Mouse (Mus musculus) kidney, adult 18-20 months (tissue): ENCODE data around the gene Emc10.
A peak's percentile ranks its signal among the peaks of the same experiment; 100 is the strongest.

ENCODE experiments used
- DNase-seq: peaks from one replicate; pipeline ENCODE4 v3.0.0; 2021

Emc10 gene

GRCm38 (mm10) chr7:44462218-44463055, 33.9 kb downstream of the Emc10 start:
- peak; percentile 45 for DNase-seq

DNA sequence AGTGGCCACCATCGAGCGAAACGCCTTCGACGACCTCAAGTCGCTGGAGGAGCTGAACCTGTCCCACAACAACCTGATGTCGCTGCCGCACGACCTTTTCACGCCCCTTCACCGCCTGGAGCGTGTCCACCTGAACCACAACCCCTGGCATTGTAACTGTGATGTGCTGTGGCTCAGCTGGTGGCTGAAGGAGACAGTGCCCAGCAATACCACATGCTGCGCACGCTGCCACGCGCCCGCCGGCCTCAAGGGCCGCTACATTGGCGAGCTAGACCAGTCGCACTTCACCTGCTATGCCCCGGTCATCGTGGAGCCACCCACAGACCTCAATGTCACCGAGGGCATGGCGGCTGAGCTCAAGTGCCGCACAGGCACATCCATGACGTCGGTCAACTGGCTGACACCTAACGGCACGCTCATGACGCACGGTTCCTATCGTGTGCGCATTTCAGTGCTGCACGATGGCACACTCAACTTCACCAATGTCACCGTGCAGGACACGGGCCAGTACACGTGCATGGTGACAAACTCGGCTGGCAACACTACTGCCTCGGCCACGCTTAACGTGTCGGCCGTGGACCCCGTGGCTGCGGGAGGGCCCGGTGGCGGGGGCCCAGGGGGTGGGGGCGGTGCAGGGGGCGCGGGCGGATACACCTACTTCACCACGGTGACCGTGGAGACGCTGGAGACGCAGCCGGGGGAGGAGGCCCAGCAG, 34.7 kb downstream of the Emc10 start:
- no peak for DNase-seq

- no peak for DNase-seq
These were observed 35.4 kb downstream of the Emc10 start for GRCm38 (mm10) chr7:44460767-44461502.

DNA sequence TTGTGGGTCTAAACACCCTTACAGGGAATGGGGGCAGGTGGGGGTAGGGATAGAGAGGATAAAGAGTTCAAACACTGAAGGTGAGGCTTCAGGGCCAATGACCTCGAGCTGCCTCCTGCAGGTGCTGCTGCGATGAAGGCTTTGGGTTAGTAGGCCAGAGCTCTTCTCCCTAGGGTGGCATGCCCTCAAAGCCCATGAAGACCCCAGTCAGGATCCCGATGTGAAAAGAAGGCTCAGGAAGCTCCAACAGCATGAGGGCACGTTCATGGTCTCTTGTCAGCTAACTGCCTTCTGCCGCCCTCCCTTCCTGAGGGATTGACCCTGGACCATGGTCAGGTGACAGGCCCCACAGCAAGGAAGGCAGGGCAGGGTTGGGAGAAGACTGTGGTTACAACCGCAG, 36.3 kb downstream of the Emc10 start:
- DNase-seq: no peak

DNA sequence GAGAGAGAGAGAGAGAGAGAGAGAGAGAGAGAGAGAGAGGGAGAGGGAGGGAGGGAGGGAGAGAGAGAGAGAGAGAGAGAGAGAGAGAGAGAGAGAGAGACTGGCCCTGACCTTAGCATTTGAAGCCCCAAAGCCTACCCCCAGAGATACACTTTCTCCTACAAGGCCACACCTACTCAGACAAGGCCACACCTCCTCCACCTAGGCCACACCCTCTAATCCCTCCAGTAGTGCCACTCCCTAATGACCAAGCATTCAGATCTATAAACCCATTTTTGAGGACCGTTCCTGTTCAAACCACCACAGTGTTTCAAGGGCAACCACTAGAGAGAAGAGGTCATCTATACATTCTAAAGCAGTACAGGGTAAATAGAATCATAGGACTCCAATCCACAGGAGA, 40.0 kb downstream of the Emc10 start:
- DNase-seq: no peak

GRCm38 (mm10) chr7:44453256-44453655, 43.1 kb downstream of the Emc10 start:
- DNase-seq: no peak

DNA sequence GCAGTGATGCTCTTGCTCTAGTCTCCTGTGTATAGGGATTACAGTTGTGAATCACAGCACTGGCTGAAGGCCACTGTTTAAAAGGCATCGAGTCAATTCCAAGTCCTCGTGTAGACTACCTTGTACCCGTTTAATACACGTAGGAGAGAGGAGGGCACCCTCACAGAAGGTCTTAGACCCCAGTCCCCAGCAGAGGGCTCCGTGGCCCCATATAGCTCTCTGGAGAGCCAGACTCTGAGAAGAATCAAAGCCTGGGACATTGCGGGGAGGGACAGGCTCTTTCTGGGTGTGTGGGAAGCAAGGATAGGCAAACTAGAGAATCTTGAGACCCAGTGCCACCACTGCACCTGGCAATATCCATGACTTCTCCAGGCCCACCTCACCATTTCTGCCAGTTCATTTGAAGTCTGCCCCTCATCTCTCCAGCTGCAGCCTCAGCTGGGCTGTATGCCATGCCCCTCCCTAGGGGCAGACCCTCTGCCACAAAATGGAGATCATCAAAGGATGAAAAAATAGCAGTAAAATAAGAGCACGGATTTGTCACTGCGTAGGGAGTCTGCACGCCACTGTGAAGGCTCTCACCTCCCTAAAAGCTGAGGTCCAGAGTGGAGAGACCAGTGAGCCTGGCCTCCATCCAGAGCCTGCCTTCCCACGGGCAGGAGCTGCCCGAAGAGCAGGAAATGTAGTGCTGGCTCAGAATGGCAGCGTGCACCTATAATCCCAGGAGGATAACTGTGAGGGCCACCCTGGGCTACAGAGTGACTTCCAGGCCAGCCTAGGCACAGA, 50.1 kb downstream of the Emc10 start:
- DNase-seq: no peak

GRCm38 (mm10) chr7:44445528-44445923, 50.8 kb downstream of the Emc10 start:
- DNase-seq: no peak

- DNase-seq: no peak
These were observed 51.3 kb downstream of the Emc10 start for GRCm38 (mm10) chr7:44444886-44445527.

GRCm38 (mm10) chr7:44443268-44444173, 52.8 kb downstream of the Emc10 start:
- no peak for DNase-seq

DNA sequence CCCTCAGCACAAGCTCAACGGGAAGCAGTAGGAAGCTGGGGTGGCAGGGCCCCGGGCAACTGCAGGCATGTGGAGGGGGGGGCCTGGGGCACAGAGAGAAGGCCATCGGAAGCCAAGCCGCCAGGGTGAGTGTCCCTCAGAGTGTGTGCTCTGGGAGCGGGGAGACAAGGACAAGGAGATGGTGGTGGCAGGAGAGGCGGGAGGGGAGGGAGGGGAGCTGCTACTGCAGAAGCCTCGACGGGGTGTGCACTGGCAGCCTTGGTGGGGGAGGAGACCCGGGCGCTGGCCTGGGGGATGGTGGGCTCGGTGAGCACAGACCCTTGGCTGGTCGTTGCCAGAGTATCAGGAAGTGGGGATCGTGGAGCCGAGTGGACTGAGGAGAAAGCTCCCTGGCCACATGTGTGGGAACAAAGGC, 53.9 kb downstream of the Emc10 start:
- DNase-seq: no peak

DNA sequence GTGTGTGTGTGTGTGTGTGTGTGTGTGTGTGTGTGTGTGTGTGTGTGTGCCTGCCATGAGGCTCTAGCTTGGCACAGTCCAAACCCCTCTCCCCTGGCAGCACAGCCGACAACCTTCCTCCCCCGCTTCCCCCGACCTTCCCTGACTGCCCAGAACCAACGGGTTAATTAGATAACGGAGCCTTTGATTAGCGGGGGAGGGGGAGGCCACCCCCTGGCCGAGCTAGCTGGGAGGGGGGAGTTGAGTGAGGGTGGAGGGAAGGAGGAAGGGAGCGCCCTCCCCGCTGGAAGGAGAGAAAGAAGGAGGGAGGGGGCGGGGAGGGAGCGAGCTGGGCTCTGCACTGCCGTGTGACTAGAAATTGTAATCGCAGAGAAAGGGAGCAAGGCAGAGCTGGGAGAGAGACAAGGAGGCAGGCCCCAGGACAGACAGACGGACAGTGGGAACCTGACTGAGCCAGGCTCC, 54.6 kb downstream of the Emc10 start:
- no peak for DNase-seq

DNA sequence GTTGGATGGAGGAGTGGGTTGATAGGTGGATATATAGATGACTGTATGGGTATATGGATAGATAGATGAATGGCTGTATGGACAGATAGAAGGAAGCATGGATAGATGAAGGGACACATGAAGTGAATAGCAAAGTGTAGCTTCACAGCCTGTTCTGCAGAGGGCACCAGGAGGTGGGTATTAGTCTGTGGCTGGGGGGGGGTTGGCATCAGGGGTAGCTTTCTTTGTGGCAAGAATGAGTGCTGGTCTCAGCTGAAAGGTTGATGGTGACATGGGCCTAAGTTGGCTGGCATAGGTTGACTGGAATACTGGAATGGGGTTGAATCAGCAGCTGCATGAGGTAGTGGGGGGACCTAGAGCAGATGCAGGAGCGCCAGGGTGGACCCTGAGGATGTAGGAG, 55.1 kb downstream of the Emc10 start:
- DNase-seq: no peak

GRCm38 (mm10) chr7:44440479-44440878, 55.9 kb downstream of the Emc10 start:
- no peak for DNase-seq
